Mouse (Mus musculus): ENCODE data around the gene Mgat3. TPM values are rescaled to one million over a fixed set of nuclear protein-coding genes. Genes with fewer than 3 reads are reported as not detected.

The Mgat3 gene
- total RNA-seq, 2 experiments from 2014 or later: not detected

DNA sequence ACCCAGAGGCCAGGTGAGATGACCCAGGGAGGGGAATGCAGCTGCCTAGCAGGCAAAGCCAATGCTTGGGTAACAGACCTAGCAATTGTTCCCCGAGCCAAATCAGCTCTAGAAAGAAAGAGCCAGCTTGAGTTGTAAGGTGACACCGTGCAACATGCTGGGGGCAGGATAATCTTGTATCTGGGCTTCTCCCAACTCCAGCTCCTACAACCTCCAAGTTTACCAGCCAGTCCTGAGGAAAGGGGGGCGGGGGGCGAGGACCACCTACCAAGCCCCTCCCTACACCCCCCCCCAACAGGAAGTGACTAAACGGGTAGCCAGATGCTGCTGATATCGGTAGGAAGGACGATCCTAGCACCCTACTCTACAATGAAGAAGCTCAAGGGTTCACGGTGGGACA, 2.2 kb upstream of the Mgat3 start:
- ATAC-seq (replicated peaks; ENCODE audit: low FRiP score, low TSS enrichment, poor library complexity, severe bottlenecking): no peak

- ATAC-seq (replicated peaks; ENCODE audit: low FRiP score, low TSS enrichment, poor library complexity, severe bottlenecking): no peak
Measured at GRCm38 (mm10) chr15:80171791-80172190, 1.7 kb upstream of the Mgat3 start.

- ATAC-seq (replicated peaks; ENCODE audit: low FRiP score, low TSS enrichment, poor library complexity, severe bottlenecking): no peak
Measured at GRCm38 (mm10) chr15:80173781-80174597, 468 bp downstream of the Mgat3 start.

DNA sequence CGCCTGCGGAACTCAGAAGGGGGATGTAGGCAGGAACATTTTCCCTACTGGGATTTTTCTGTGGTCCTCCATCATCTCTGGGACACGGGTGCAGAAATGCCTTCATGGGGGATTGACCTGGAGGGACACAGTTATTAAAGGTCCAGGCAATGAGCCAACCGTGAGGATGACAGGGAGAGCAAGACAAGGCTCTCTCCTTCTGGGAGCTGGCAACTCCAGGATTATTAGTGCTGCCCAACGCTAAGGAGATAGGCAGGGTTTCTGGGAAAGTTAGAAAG, 1.0 kb downstream of the Mgat3 start:
- ATAC-seq (replicated peaks; ENCODE audit: low FRiP score, low TSS enrichment, poor library complexity, severe bottlenecking): no peak

DNA sequence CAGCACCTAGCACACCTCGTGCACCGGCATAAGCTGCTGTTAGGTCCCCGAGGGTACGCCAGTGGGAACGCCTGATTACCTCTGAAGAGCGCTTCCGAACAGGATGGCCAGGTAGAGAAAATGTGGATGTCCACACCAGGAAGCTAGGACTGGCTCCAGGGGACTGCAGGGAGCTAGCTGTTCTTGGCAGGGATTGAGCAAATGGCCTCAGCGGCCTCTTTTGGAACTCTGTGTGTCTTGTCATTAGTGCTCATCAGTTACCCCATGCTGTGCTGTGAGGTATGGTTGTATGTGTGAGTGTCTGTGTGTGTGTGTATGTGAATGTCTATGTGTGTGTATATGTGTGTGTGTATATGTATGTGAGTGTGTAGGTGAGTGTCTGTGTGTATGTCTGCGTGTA, 1.8 kb downstream of the Mgat3 start:
- no peak for ATAC-seq (replicated peaks; ENCODE audit: low FRiP score, low TSS enrichment, poor library complexity, severe bottlenecking)

- no peak for ATAC-seq (replicated peaks; ENCODE audit: low FRiP score, low TSS enrichment, poor library complexity, severe bottlenecking)
Measured at GRCm38 (mm10) chr15:80175756-80176155, 2.2 kb downstream of the Mgat3 start.

DNA sequence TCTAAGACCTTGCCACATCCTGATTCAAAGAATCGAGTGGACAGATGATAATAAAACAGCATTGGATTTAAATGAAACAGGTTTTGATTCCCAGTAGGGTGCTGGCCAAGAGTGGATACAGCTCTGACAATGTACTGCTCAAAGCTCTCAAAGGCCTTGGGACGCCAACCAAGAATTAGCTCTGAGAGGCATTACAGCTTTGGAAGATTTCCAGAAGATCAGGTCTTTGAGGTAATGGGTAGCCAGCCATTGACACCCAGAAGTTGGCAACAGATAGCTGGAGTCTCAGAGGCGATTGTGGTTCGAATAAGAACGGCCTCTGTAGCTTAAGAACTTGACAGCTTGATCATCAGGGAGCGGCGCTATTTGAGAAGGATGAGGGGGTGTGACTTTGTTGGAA, 8.0 kb downstream of the Mgat3 start:
- no peak for ATAC-seq (replicated peaks; ENCODE audit: low FRiP score, low TSS enrichment, poor library complexity, severe bottlenecking)

DNA sequence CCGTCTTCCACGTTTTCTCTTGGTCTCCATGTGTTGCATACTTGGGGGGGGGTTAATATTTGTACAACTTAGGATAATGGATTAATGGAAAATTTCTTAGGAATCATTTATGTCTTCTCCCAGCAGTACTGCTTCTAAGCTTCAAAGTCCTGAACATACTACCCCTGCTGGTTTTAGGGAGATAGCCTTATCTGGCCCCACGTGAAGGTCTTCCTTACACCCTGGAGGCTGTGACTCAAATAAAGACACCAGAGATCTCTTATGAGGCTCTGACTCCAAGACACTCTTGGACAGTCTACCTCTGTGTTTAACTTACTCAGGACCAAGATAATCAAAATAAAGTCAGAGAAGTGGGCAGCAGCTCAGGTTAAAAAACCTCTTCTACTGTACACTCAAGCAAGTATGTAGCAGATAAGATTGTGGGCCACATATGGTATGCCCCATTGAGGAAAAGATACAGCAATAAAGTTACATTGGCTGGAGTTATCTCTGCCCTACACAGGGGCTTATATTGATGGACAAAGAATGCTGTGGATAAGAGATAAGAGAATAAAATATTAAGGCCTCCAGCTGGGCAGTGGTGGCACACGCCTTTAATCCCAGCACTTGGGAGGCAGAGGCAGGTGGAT, 8.7 kb downstream of the Mgat3 start:
- ATAC-seq (replicated peaks; ENCODE audit: low FRiP score, low TSS enrichment, poor library complexity, severe bottlenecking): peak; percentile 81

GRCm38 (mm10) chr15:80188927-80189326, 15.4 kb downstream of the Mgat3 start:
- no peak for ATAC-seq (replicated peaks; ENCODE audit: low FRiP score, low TSS enrichment, poor library complexity, severe bottlenecking)

DNA sequence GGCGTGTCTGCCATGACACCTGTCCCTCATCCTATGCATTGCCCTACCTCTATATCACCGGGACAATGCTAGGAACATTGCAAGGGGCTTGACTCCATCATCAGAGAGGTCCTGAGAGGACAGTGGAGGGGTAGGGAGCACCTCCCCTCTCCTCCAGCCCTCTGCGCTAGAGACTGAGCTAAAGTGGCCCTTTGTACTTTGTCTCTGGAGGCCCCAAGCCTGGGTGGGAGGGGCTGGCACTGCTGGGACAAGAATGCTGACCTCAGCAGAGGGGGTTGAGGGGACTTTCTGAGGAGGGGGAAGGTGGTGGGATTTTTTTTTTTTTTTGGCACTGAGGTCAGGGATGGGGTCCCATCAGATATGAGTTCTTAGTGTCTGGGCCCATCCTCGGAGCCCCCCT, 16.6 kb downstream of the Mgat3 start:
- no peak for ATAC-seq (replicated peaks; ENCODE audit: low FRiP score, low TSS enrichment, poor library complexity, severe bottlenecking)

- no peak for ATAC-seq (replicated peaks; ENCODE audit: low FRiP score, low TSS enrichment, poor library complexity, severe bottlenecking)
Measured at GRCm38 (mm10) chr15:80191585-80192245, 18.2 kb downstream of the Mgat3 start.

DNA sequence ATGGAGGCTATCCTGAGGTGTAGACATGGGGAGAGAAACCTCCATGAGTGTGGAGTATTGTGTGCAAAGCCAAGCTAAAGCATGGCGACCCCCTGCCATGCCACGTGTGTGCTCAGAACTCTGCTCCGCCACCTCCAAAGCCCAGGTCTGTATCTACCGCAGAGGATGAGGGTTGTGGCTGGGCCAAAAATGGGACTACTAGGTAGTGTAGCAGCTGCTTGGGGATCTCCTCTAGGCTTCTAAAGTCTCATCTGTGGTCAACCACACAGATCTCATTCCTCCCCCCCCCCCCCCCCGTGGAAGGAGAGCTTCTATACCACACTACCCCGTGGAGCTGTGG, 18.7 kb downstream of the Mgat3 start:
- no peak for ATAC-seq (replicated peaks; ENCODE audit: low FRiP score, low TSS enrichment, poor library complexity, severe bottlenecking)

DNA sequence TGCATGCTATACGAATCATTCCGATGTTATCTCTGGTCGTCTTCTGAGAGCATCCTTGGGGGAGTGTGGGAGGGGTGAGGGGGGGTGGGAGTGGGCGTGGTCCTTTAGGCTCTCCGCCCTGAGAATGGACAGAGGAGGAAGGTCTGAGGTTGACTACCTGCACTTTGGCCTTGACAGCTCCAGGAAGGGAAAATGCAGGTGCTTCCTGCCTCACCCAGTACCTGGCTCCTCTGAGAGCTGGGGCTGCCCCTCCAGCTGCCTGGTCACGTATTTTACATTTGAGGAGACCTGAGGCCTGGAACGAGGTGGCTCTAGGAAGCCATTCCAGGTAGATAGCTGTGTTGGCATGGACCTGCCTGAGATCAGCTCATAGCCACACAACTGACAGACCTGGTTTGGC, 19.3 kb downstream of the Mgat3 start:
- no peak for ATAC-seq (replicated peaks; ENCODE audit: low FRiP score, low TSS enrichment, poor library complexity, severe bottlenecking)

DNA sequence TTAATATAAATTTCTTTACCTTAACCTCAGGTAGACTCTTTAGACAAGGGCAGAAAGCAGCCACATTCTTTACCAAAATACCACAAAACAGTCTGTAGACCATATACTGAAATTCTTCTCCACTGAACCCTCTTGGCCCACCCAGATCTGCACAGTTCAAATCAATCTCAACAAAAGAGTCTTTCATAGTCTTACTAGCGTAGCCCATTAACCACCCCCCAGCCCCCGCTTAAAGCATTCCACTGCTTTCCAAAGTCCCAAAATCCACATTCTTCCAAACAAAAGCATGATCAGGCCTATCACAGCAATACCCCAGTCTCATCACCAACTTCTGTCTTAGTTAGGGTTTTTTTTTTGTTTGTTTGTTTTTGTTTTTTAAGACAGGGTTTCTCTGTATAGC, 26.0 kb downstream of the Mgat3 start:
- ATAC-seq (replicated peaks; ENCODE audit: low FRiP score, low TSS enrichment, poor library complexity, severe bottlenecking): no peak

GRCm38 (mm10) chr15:80202111-80202775, 28.7 kb downstream of the Mgat3 start:
- no peak for ATAC-seq (replicated peaks; ENCODE audit: low FRiP score, low TSS enrichment, poor library complexity, severe bottlenecking)

GRCm38 (mm10) chr15:80203406-80203805, 29.9 kb downstream of the Mgat3 start:
- peak; percentile 81 for ATAC-seq (replicated peaks; ENCODE audit: low FRiP score, low TSS enrichment, poor library complexity, severe bottlenecking)

DNA sequence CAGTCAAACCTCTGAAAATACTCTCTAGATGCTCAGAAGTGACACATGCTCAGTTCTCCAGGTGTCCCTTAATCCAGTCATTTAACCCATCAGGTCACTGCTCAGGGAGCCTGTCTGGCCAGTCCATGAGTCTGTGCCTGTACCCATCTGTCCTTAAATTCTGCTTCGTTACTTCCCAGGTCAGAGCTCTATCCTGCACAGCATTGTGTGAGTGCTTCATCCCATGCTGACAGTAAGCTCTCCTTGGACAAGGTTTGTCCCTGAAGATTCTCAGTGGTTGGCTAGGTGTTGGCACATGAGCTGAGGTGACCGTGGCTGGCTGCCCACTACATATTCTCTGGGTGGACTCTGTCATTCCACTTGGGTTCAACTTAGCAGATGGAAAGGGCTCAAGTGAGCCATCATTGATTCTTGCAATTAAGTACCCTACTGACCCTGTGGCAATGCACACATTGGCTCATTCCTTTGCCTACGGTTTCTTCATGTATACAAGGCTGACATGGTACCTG, 32.6 kb downstream of the Mgat3 start:
- ATAC-seq (replicated peaks; ENCODE audit: low FRiP score, low TSS enrichment, poor library complexity, severe bottlenecking): no peak

- ATAC-seq (replicated peaks; ENCODE audit: low FRiP score, low TSS enrichment, poor library complexity, severe bottlenecking): no peak
Measured at GRCm38 (mm10) chr15:80208446-80208845, 34.9 kb downstream of the Mgat3 start.

- ATAC-seq (replicated peaks; ENCODE audit: low FRiP score, low TSS enrichment, poor library complexity, severe bottlenecking): peak; percentile 41
Measured at GRCm38 (mm10) chr15:80213688-80214087, 40.2 kb downstream of the Mgat3 start.

DNA sequence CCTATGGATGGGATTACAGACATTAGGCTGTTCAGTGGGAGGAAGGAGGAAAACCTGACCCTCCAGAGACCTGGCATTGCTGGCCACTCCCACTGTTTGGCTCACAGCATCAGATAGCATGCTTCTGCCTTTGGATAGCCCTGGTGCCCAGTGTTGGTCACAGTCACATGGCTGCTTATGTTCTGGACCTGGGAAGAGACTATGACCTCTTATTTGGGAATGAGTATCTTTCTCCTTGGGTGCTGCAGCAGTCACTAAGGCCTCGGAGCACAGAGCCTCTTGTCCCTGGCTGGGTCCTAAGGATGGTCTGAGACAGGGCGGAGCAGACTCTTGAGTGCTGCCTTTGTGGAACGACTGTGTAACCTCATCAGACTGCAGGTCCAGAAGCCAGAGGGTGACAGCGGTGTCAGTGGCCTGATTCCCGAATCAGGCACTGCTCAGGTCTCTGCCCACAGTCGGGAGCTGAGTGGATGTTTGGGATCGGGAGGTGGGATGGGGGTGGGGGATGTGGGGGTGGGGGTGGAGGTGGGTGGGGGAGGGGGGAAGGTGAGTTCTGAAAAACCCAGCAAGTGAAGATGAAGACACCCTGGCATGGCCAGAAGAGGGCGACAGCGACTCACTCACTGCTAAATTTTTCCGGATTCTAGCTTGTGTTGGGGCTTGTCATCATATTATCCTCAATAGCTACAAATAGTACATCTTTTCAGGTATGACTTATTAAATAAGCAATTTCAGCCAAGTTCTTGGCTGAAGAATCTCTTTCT, 42.4 kb downstream of the Mgat3 start:
- ATAC-seq (replicated peaks; ENCODE audit: low FRiP score, low TSS enrichment, poor library complexity, severe bottlenecking): no peak

Data from megakaryocyte-erythroid progenitor cell, adult 5-6 weeks (primary cell).